Mouse (Mus musculus) WW6 (cell line): Measurements from ENCODE around the gene Gpr162.
"Not testable (repeated sequence)": the region's sequence is repeated elsewhere in the genome, so short reads cannot be mapped to it uniquely, and the experiment has no call there.

Experiments used
- DNase-seq: peaks from one replicate; pipeline ENCODE4 v3.0.0-alpha.2; 2013; ENCODE audit warnings: low read depth, low spot score

Gene Gpr162

GRCm38 (mm10) chr6:124811403-124811665 lies 52.4 kb downstream of the Gpr162 start:
- DNase-seq = no peak

GRCm38 (mm10) chr6:124810566-124811402 lies 53.0 kb downstream of the Gpr162 start:
- DNase-seq = not testable (repeated sequence)

- DNase-seq = no peak
Measured at GRCm38 (mm10) chr6:124809775-124810538, 53.8 kb downstream of the Gpr162 start.

- DNase-seq = no peak
Measured at GRCm38 (mm10) chr6:124809052-124809774, 54.6 kb downstream of the Gpr162 start.
